Mouse (Mus musculus) erythroblast, embryonic 14.5 days (primary cell): ENCODE data around the gene Rad1.

Source experiments
- GATA1 ChIP-seq: IDR thresholded peaks from 2 replicates; pipeline ENCODE4 v1.6.1; 2012; ENCODE audit warnings: low read length, inconsistent platforms, mixed read lengths
- TAL1 ChIP-seq: IDR thresholded peaks from 3 replicates; pipeline ENCODE4 v1.6.1; 2012; ENCODE audit warnings: low read length, inconsistent platforms, mixed read lengths

GRCm38 (mm10) chr15:10470151-10470831, 15.5 kb upstream of the Rad1 start, which contains the start of gene Dnajc21:
- TF ChIP-seq GATA1 (no peak), TAL1 (no peak)
